Mouse (Mus musculus) embryonic facial prominence, embryonic 14.5 days (tissue): ENCODE results near the gene Ap3d1. TPM values are rescaled to one million over a fixed set of nuclear protein-coding genes. Genes with fewer than 3 reads are reported as not detected.

Experiments
- ATAC-seq: fragments of 200-750 bp; cut with Nextera tagmentation; 2 replicates; pipeline ENCODE4 v1.8.0; 2017; ENCODE audit warnings: low read depth, moderate number of reproducible peaks, moderate TSS enrichment
- DNase-seq: peaks from one replicate; pipeline ENCODE4 v3.0.0-alpha.2; 2015; ENCODE audit warnings: low spot score
- H3K27ac ChIP-seq: fragments of 300-500 bp; sonication (generic); replicated peaks from 2 replicates; pipeline ENCODE4 v1.5.1; 2014; ENCODE audit warnings: low read depth, mild to moderate bottlenecking, low read length, moderate library complexity
- H3K27me3 ChIP-seq: fragments of 300-500 bp; sonication (generic); replicated peaks from 2 replicates; pipeline ENCODE4 v1.6.1; 2014; ENCODE audit warnings: low read length; ENCODE audit not compliant: control insufficient read depth, insufficient read depth
- H3K36me3 ChIP-seq: fragments of 300-500 bp; sonication (generic); 2 replicates; pipeline ENCODE4 v1.6.1; 2014; ENCODE audit warnings: low read length, mixed read lengths; ENCODE audit not compliant: control insufficient read depth, insufficient read depth
- H3K4me1 ChIP-seq: fragments of 300-500 bp; sonication (generic); 2 replicates; pipeline ENCODE4 v1.6.1; 2014; ENCODE audit warnings: antibody characterized with exemption, low read length; ENCODE audit not compliant: control insufficient read depth, insufficient read depth
- H3K4me2 ChIP-seq: fragments of 300-500 bp; sonication (generic); 2 replicates; pipeline ENCODE4 v1.6.1; 2014; ENCODE audit warnings: low read depth, mild to moderate bottlenecking, low read length, moderate library complexity, mixed read lengths
- H3K4me3 ChIP-seq: fragments of 300-500 bp; sonication (generic); 2 replicates; pipeline ENCODE4 v1.5.1; 2014; ENCODE audit warnings: low read depth, mild to moderate bottlenecking, low read length
- H3K9ac ChIP-seq: fragments of 300-500 bp; sonication (generic); 2 replicates; pipeline ENCODE4 v1.6.1; 2014; ENCODE audit warnings: low read depth, mild to moderate bottlenecking, low read length, moderate library complexity, mixed read lengths
- H3K9me3 ChIP-seq: fragments of 300-500 bp; sonication (generic); 2 replicates; pipeline ENCODE4 v1.6.1; 2016; ENCODE audit warnings: low read length; ENCODE audit not compliant: control insufficient read depth
- WGBS: fragments of 180-500 bp; shearing (Covaris S2); extraction: QIAGEN DNeasy Blood & Tissue Kit; methylation state at CpG from one replicate; pipeline ENCODE4 v1.1.7; 2014; 5-methylcytosine and 5-hydroxymethylcytosine counted together
- polyA plus RNA-seq: library from polyadenylated mRNA; unstranded; fragments of >200 nt; fragmentation: Nextera tagmentation; extraction: Ambion mirVana; gene quantifications from 2 replicates; pipeline ENCODE4 v1.2.1, GENCODE M21; 2014

Gene Ap3d1
- polyA plus RNA-seq, 1 experiment from 2014 or later: 67.6 TPM

DNA sequence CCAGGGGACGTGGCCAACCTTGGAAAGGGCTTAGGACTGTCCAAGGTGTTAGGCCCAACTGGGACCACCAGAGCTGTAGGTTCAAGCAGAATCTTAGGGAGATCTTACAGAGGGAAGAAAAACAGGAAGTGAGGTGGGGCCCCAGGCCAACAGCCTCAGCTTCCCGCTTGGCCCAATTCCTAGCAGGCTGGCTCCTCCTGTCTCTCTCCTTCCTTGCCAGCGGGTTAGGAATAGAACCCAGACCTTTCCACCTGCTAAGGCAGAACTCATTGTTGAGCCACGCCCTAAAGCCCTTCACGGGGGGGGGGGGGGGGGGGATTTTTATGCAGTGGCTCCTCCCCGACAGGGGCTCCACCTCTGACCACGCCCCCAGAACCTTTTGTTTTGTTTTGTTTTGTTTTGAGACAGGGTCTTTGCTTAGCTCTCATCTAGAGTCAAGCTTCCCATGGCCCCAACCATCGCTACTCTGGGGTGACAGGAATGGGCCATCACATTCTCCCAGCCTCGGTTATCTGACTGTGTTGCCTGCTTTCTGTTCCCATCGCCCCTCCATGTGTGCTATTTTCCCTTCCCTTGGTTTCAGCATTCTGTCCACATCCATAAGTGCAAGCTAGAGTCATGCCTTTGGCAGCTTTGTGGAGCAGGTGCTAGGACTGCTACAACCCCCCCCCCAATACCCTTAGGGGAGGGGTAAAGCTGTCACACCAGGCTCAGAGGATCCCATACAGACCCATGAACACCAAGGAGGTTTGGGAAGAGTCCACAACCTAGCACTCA, 63.3 kb downstream of the Ap3d1 start:
- 62% methylated on average over 8 of the region's 10 CpGs for WGBS
- H3K4me2 ChIP-seq: peak overlapping the region; percentile 13; the same call in 1 of the 2 replicates
- DNase-seq (peak; percentile 52), ATAC-seq (no peak)
- H3K4me1 ChIP-seq: peaks cover 35% of the 10 kb centered on the region
- no peaks in the 10 kb centered on the region for H3K9me3 ChIP-seq
- peak overlapping the region; percentile 98 for H3K27ac ChIP-seq
- peak overlapping the region; percentile 35; the same call in 1 of the 2 replicates for H3K9ac ChIP-seq
- no peak overlapping the region for H3K4me3 ChIP-seq
- H3K36me3 ChIP-seq: peaks cover 12% of the 10 kb centered on the region; the same call in 1 of the 2 replicates
- no peaks in the 10 kb centered on the region for H3K27me3 ChIP-seq

DNA sequence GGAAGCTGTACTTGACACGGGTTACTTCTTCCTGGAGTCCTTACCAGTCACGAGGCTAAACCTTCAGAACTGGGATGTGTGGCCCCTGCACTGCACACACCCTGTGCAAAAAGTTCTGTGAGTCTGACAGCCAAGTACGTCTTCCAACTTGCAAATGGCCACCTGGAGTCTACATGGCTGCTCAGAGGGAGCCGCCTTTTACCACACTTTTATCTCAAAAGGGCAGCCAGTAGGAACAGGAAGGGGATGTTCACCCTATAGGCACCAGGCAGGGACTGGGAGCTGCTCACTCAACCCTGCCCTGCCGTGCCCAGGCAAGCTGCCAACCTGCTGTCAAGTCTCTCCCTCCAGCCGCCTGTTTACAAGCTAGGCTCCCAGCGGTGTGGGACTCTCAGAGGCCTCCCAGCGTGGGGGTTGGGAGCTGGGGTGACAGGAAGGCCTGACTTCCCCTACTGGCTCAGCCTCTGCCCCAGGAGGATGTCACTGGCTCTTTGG, 64.1 kb downstream of the Ap3d1 start, which contains the start of gene Mknk2:
Mknk2 (minus strand) TSS at position 171 of the 495 bp plus-strand sequence.
- WGBS: 15% methylated on average over 8 of the region's 8 CpGs
- H3K4me3 ChIP-seq: peak within 1 kb of the TSS; percentile 99
- DNase-seq (peak; percentile 95), ATAC-seq (peak; percentile 39)
- H3K27ac ChIP-seq: peak within 1 kb of the TSS; percentile 98
- H3K9ac ChIP-seq: peak within 1 kb of the TSS; percentile 85
- peak within 1 kb of the TSS; percentile 83 for H3K4me2 ChIP-seq
- peaks cover 41% of the 10 kb centered on the region for H3K4me1 ChIP-seq
- peaks cover 14% of the 10 kb centered on the region for H3K36me3 ChIP-seq
- H3K9me3 ChIP-seq: no peaks in the 10 kb centered on the region
- H3K27me3 ChIP-seq: no peaks in the 10 kb centered on the region

DNA sequence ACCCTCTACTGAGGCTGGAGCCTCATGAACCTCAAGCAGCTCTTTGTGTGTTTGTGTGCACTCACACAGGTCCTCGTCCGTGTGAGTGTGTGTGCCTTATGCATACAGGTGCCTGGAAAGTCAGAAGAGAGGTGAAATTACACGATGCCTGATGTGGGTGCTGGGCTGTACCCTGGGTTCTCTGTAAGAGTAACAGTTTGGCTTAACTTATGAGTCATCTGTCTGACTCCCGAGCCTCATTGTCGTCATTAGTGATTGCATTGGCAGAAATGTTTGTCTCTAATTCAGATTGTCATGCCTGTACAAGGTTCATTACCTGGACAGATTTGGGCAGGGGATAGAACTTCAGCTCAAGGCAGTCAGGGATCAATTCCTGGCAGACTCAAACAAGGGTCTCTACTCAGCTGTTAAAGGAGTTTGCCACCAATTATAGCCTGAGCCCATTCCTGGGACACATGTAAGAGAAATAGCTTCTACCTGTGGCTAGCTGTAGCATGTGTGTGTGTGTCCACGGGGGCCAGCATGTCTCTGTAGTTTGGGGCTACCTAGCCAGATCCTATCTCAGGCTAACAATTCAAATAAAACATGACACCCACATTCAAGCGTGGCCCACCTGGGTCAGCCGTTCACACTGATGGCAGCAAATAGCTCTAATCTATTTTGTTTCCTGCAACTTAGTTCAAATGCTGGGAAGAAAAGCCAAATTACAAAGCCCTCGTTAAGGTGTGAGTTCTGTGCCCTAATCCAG, 64.8 kb downstream of the Ap3d1 start:
- no peaks in the 10 kb centered on the region for H3K9me3 ChIP-seq
- no peak for ATAC-seq
- peak overlapping the region; percentile 85 for H3K9ac ChIP-seq
- DNase-seq: peak; percentile 41
- H3K4me1 ChIP-seq: peaks cover 41% of the 10 kb centered on the region
- H3K36me3 ChIP-seq: peaks cover 20% of the 10 kb centered on the region
- H3K27ac ChIP-seq: peak overlapping the region; percentile 98
- WGBS: 28% methylated on average over 9 of the region's 9 CpGs
- H3K4me2 ChIP-seq: peak overlapping the region; percentile 83
- no peaks in the 10 kb centered on the region for H3K27me3 ChIP-seq
- peak overlapping the region; percentile 99 for H3K4me3 ChIP-seq

DNA sequence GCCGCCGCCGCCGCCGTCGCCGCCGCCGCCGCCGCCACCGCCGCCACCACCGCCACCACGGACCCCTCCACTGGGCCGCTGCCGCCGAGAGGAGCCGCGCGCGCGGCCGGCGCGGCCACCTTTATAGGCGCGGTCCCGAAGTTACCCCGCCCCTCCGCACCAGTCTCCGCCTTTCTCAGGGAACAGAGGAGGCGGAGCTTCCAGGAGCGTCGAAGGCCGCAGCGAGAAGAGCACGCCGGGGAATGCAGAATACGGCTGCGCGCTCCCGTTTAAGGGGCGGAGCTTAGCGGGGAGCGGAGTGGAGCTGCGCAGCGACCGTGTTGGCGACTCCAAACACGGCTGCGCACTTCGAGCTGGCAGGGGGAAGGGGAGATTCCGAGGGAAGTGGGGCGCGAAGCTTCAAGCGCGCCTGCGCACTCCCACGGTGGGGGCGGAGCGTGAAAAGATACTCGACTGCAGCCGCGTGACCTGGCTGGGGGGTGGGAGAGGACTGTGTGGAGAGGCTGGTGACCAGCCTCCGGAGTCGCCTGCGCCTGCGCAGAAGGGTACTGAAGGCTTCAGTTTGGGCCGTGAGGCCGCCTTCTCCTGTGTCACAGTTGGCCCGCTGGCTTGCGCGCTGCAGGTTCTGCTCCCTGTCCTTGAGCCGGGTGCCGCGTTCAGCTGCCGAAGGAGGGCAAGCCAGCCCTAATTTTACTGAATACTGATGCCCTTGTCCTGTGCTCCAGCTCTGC, 65.7 kb downstream of the Ap3d1 start:
- WGBS: under 1% methylated on average over 30 of the region's 78 CpGs
- H3K4me3 ChIP-seq: peak overlapping the region; percentile 99
- peak; percentile 94 for ATAC-seq
- H3K9me3 ChIP-seq: no peaks in the 10 kb centered on the region
- no peaks in the 10 kb centered on the region for H3K27me3 ChIP-seq
- peaks cover 41% of the 10 kb centered on the region for H3K4me1 ChIP-seq
- H3K4me2 ChIP-seq: peak overlapping the region; percentile 93
- H3K36me3 ChIP-seq: peaks cover 30% of the 10 kb centered on the region
- H3K9ac ChIP-seq: peak overlapping the region; percentile 98
- peak overlapping the region; percentile 98 for H3K27ac ChIP-seq
- DNase-seq: peak; percentile 100

GRCm38 (mm10) chr10:80675405-80676197, 66.5 kb downstream of the Ap3d1 start:
- Histone ChIP-seq H3K36me3 (peaks cover 37% of the 10 kb centered on the region), H3K4me3 (peak overlapping the region; percentile 99), H3K27ac (peak overlapping the region; percentile 98), H3K9ac (peak overlapping the region; percentile 98), H3K9me3 (no peaks in the 10 kb centered on the region), H3K27me3 (no peaks in the 10 kb centered on the region), H3K4me2 (peak overlapping the region; percentile 93), H3K4me1 (peaks cover 41% of the 10 kb centered on the region)
- ATAC-seq (no peak; the same call in 1 of the 2 replicates), DNase-seq (no peak)
- under 1% methylated on average over 23 of the region's 54 CpGs for whole genome bisulfite sequencing

- peaks cover 41% of the 10 kb centered on the region for H3K4me1 ChIP-seq
- WGBS: 16% methylated on average over 6 of the region's 6 CpGs
Observed at GRCm38 (mm10) chr10:80674851-80675404, 67.1 kb downstream of the Ap3d1 start.

DNA sequence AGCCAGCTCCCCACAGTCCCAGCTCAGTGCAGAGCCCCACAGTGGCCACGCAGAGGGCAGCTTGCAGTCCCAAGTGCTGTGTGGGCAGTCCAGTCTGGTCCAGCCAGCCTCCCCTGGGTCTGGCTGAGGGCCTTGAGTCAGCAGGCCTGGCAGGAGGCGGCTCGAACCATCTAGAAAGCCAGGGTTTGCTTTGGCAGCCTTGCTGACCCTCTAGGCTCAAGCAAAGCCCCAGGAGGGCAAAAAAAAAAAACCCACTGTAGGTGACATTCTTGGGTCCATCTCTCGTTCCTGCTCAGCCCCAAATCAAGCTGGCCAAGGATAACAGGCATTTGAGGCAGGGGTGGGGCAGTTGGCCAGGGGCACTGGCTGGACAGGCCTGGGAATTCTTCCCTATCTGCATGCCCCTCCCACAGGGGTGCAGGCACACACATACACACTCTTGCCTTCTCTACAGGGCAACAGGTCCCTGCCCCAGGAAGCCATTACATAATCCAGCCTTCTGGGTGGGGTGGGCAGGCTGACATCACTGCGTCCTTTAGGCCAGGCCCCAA, 67.8 kb downstream of the Ap3d1 start:
- H3K9ac ChIP-seq: peak overlapping the region; percentile 98
- peak overlapping the region; percentile 99 for H3K4me3 ChIP-seq
- 57% methylated on average over 5 of the region's 5 CpGs for WGBS
- no peaks in the 10 kb centered on the region for H3K9me3 ChIP-seq
- DNase-seq (no peak), ATAC-seq (no peak)
- H3K4me1 ChIP-seq: peaks cover 37% of the 10 kb centered on the region
- no peak overlapping the region for H3K27ac ChIP-seq
- H3K36me3 ChIP-seq: peaks cover 51% of the 10 kb centered on the region
- H3K27me3 ChIP-seq: no peaks in the 10 kb centered on the region
- peak overlapping the region; percentile 93 for H3K4me2 ChIP-seq

More at GRCm38 (mm10) chr10:80674851-80675404, 67.1 kb downstream of the Ap3d1 start:
- H3K4me3 ChIP-seq: peak overlapping the region; percentile 99
- DNase-seq: no peak
- peak overlapping the region; percentile 98 for H3K9ac ChIP-seq
- peaks cover 44% of the 10 kb centered on the region for H3K36me3 ChIP-seq
- H3K9me3 ChIP-seq: no peaks in the 10 kb centered on the region
- H3K4me2 ChIP-seq: peak overlapping the region; percentile 93
- no peaks in the 10 kb centered on the region for H3K27me3 ChIP-seq
- peak overlapping the region; percentile 98; the same call in 1 of the 2 replicates for H3K27ac ChIP-seq
- ATAC-seq: no peak
